Mouse (Mus musculus) liver, adult 2 months (tissue): ENCODE data around the gene Ctsz. TPM values are rescaled to one million over a fixed set of nuclear protein-coding genes. Genes with fewer than 3 reads are reported as not detected.
A peak's percentile ranks its signal among the peaks of the same experiment; 100 is the strongest.

Experiments
- DNase-seq: peaks from one replicate; pipeline ENCODE4 v3.0.0-alpha.2; 2011; ENCODE audit warnings: low read depth, low spot score; ENCODE audit errors: extremely low read depth
- H3K27ac ChIP-seq: fragments of 200-500 bp; replicated peaks from 2 replicates; pipeline ENCODE4 v1.5.1; 2012; ENCODE audit warnings: low read depth, mild to moderate bottlenecking, control low read depth, inconsistent platforms, low read length; ENCODE audit not compliant: insufficient read depth
- H3K27me3 ChIP-seq: fragments of 200-500 bp; 2 replicates; pipeline ENCODE4 v1.6.1; 2012; ENCODE audit warnings: mild to moderate bottlenecking, moderate library complexity, low read length, inconsistent platforms; ENCODE audit not compliant: control insufficient read depth, insufficient read depth
- H3K36me3 ChIP-seq: fragments of 200-500 bp; 2 replicates; pipeline ENCODE4 v1.6.1; 2012; ENCODE audit warnings: low read length, inconsistent platforms; ENCODE audit not compliant: control insufficient read depth, insufficient read depth
- H3K4me1 ChIP-seq: fragments of 200-500 bp; 2 replicates; pipeline ENCODE4 v1.6.1; 2011; ENCODE audit warnings: low read length; ENCODE audit not compliant: control insufficient read depth, insufficient read depth
- H3K4me3 ChIP-seq: fragments of 200-500 bp; 2 replicates; pipeline ENCODE4 v1.5.1; 2011; ENCODE audit warnings: low read depth, mild to moderate bottlenecking, control low read depth, low read length, moderate library complexity; ENCODE audit not compliant: insufficient read depth
- H3K79me2 ChIP-seq: fragments of 200-500 bp; 2 replicates; pipeline ENCODE4 v1.6.1; 2012; ENCODE audit warnings: inconsistent platforms, mild to moderate bottlenecking, low read length, moderate library complexity; ENCODE audit not compliant: control insufficient read depth, insufficient read depth
- H3K9ac ChIP-seq: fragments of 200-500 bp; 2 replicates; pipeline ENCODE4 v1.6.1; 2012; ENCODE audit warnings: low read depth, mild to moderate bottlenecking, control low read depth, inconsistent platforms, low read length
- CTCF ChIP-seq: fragments of 200-500 bp; IDR thresholded peaks from 2 replicates; pipeline ENCODE4 v1.5.1; 2011; ENCODE audit warnings: low read depth, low read length, control low read depth
- POLR2A ChIP-seq: fragments of 200-500 bp; IDR thresholded peaks from 2 replicates; pipeline ENCODE4 v1.6.1; 2011; ENCODE audit warnings: low read length, control low read depth; ENCODE audit not compliant: insufficient read depth; ENCODE audit errors: extremely low read depth
- whole genome bisulfite sequencing: fragments of 180-500 bp; shearing (Covaris S2); methylation state at CpG from one replicate; pipeline ENCODE4 v1.1.7; 2018; 5-methylcytosine and 5-hydroxymethylcytosine counted together
- polyA plus RNA-seq: library from polyadenylated mRNA; depleted of rRNA; stranded (reverse); fragments of >200 nt; gene quantifications from 2 replicates; pipeline ENCODE4 v1.2.3, GENCODE M21; 2012
- total RNA-seq: library from RNA; depleted of rRNA; stranded (reverse); fragments of >200 nt; gene quantifications from 2 replicates; pipeline ENCODE4 v1.2.3, GENCODE M21; 2014

Gene Ctsz
- total and polyA plus RNA-seq, 2 experiments: 235 to 389 TPM

- no peak overlapping the region for H3K4me3 ChIP-seq
- H3K79me2 ChIP-seq: peaks cover 13% of the 10 kb centered on the region; the same call in 1 of the 2 replicates
- no peaks in the 10 kb centered on the region for H3K27me3 ChIP-seq
- peaks cover 2% of the 10 kb centered on the region; the same call in 1 of the 2 replicates for H3K36me3 ChIP-seq
- 95% methylated on average over 6 of the region's 6 CpGs for WGBS
- H3K9ac ChIP-seq: no peak overlapping the region
- no peak for DNase-seq
- H3K4me1 ChIP-seq: peaks cover 4% of the 10 kb centered on the region; the same call in 1 of the 2 replicates
- no peak overlapping the region for H3K27ac ChIP-seq
- TF ChIP-seq CTCF: no peak
- TF ChIP-seq POLR2A: no peak
Observed at GRCm38 (mm10) chr2:174421107-174421506, 17.7 kb downstream of the Ctsz start.

- H3K4me3 ChIP-seq: peak within 1 kb of the TSS; percentile 93
- H3K36me3 ChIP-seq: no peaks in the 10 kb centered on the region
- peaks cover 4% of the 10 kb centered on the region; the same call in 1 of the 2 replicates for H3K4me1 ChIP-seq
- under 1% methylated on average over 40 of the region's 40 CpGs for WGBS
- no peak for TF ChIP-seq CTCF
- 0 out of 2 replicates have a peak, but pooled peaks have one; percentile 52 for TF ChIP-seq POLR2A
- peak; percentile 83 for DNase-seq
- H3K27me3 ChIP-seq: no peaks in the 10 kb centered on the region
- H3K27ac ChIP-seq: peak within 1 kb of the TSS; percentile 68
- peaks cover 17% of the 10 kb centered on the region; the same call in 1 of the 2 replicates for H3K79me2 ChIP-seq
- H3K9ac ChIP-seq: peak within 1 kb of the TSS; percentile 91
Observed at GRCm38 (mm10) chr2:174415731-174416310, 23.0 kb downstream of the Ctsz start, which contains the start of gene Nelfcd. TSS of gene Nelfcd (plus strand) at chr2:174415804.

GRCm38 (mm10) chr2:174415001-174415730, 23.7 kb downstream of the Ctsz start:
- no peak overlapping the region for H3K27ac ChIP-seq
- no peaks in the 10 kb centered on the region for H3K27me3 ChIP-seq
- H3K36me3 ChIP-seq: no peaks in the 10 kb centered on the region
- H3K4me3 ChIP-seq: peak overlapping the region; percentile 10; the same call in 1 of the 2 replicates
- TF ChIP-seq CTCF (no peak), POLR2A (no peak)
- no peak overlapping the region for H3K9ac ChIP-seq
- H3K4me1 ChIP-seq: peaks cover 4% of the 10 kb centered on the region; the same call in 1 of the 2 replicates
- H3K79me2 ChIP-seq: peaks cover 17% of the 10 kb centered on the region; the same call in 1 of the 2 replicates
- WGBS: 57% methylated on average over 18 of the region's 18 CpGs
- no peak for DNase-seq

- no peak overlapping the region for H3K9ac ChIP-seq
- H3K4me1 ChIP-seq: peaks cover 4% of the 10 kb centered on the region; the same call in 1 of the 2 replicates
- H3K4me3 ChIP-seq: no peak overlapping the region
- H3K27me3 ChIP-seq: no peaks in the 10 kb centered on the region
- H3K79me2 ChIP-seq: peaks cover 17% of the 10 kb centered on the region; the same call in 1 of the 2 replicates
- WGBS: 77% methylated on average over 7 of the region's 7 CpGs
- H3K27ac ChIP-seq: no peak overlapping the region
- TF ChIP-seq POLR2A (no peak), CTCF (no peak)
- H3K36me3 ChIP-seq: no peaks in the 10 kb centered on the region
- DNase-seq: no peak
Observed at GRCm38 (mm10) chr2:174413127-174413526, 25.7 kb downstream of the Ctsz start.

- H3K4me3 ChIP-seq: no peak overlapping the region
- H3K36me3 ChIP-seq: no peaks in the 10 kb centered on the region
- WGBS: 82% methylated on average over 2 of the region's 2 CpGs
- H3K27me3 ChIP-seq: no peaks in the 10 kb centered on the region
- DNase-seq: no peak
- TF ChIP-seq POLR2A (no peak), CTCF (no peak)
- H3K4me1 ChIP-seq: no peaks in the 10 kb centered on the region
- H3K27ac ChIP-seq: no peak overlapping the region
- no peaks in the 10 kb centered on the region for H3K79me2 ChIP-seq
- no peak overlapping the region for H3K9ac ChIP-seq
Observed at GRCm38 (mm10) chr2:174410222-174410621, 28.6 kb downstream of the Ctsz start.

GRCm38 (mm10) chr2:174400396-174400795, 38.4 kb downstream of the Ctsz start:
- H3K27me3 ChIP-seq: no peaks in the 10 kb centered on the region
- no peak overlapping the region for H3K9ac ChIP-seq
- TF ChIP-seq CTCF (no peak), POLR2A (no peak)
- WGBS: 94% methylated on average over 4 of the region's 4 CpGs
- DNase-seq: no peak
- H3K79me2 ChIP-seq: no peaks in the 10 kb centered on the region
- no peak overlapping the region for H3K4me3 ChIP-seq
- no peaks in the 10 kb centered on the region for H3K4me1 ChIP-seq
- H3K27ac ChIP-seq: no peak overlapping the region
- H3K36me3 ChIP-seq: no peaks in the 10 kb centered on the region
